Mouse (Mus musculus) stomach, postnatal 0 days (tissue): ENCODE results near the gene Eci2.
"Not testable (repeated sequence)": the region's sequence is repeated elsewhere in the genome, so short reads cannot be mapped to it uniquely, and the experiment has no call there.

Experiments used
- CTCF ChIP-seq: IDR thresholded peaks from 2 replicates; pipeline ENCODE4 v1.5.1; 2016; ENCODE audit warnings: antibody characterized with exemption, low read depth, mild to moderate bottlenecking, moderate library complexity
- EP300 ChIP-seq: optimal IDR thresholded peaks from 2 replicates; pipeline ENCODE3; 2016; ENCODE audit warnings: antibody characterized with exemption

DNA sequence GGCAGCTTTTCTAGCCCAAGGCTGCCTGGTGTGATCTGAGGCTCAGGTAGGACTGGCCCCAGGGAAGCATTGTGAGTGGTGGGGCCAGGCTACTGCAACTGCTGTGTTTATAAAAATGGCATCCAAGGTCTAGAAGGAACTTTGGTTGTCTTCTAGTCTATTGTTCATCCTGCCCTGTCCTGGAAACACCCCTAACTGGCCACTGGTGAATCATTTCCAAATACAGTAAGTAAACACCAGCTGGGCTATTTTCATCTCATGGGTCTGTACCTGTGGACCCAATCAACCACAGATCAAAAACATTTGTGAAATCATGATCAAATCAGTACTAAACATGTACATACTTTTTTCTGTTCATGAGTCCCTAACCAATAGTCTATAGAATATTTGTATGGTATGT is 54.4 kb downstream of the Eci2 start:
- TF ChIP-seq CTCF, EP300: not testable (repeated sequence)
